Mouse (Mus musculus) spleen, adult 2 months (tissue): ENCODE results near the gene Rdx.

Experiments
- CTCF ChIP-seq: fragments of 200-500 bp; IDR thresholded peaks from 2 replicates; pipeline ENCODE4 v1.5.1; 2011; ENCODE audit warnings: mild to moderate bottlenecking, inconsistent platforms; ENCODE audit not compliant: insufficient read depth, insufficient read length, insufficient replicate concordance; ENCODE audit errors: extremely low read depth
- POLR2A ChIP-seq: fragments of 200-500 bp; IDR thresholded peaks from 2 replicates; pipeline ENCODE4 v1.6.1; 2011; ENCODE audit warnings: low read depth, low read length, inconsistent platforms

- TF ChIP-seq CTCF (no peak), POLR2A (no peak)
Measured at GRCm38 (mm10) chr9:52052221-52052620, 5.2 kb downstream of the Rdx start.
